In the genomic region with DNA sequence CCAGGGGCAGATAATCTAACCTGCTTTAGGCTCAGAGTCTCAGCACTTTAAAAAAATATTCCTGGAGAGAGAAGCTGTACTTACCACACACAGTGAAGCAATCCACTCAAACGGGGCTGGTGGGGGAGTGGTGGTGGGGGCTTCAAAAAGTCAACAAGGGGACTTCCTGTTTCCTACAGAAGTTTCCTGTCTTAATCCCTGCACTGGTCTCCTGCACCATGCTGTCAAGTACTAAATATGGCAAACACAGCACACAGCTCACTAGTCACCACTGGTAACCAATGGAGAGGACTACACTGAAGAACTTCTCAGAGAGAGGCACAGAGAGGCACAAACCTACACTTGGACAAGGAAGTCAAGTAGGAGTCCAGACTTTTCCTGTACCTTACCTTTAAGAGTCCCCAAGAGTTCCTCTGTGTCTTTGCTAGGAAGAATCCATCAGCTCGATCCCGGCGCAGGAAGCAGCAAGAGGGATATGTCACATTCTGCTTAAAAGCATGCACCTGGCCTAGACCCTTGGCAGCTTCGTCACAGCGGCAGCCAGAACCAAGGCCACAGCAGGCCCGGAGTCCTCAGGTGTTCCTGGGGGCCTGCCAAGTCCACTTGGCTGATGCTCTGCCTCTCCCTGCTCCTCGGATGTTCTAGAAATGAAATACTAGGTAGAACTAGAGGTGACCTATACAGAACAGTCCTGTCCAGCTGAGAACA, we compare ENCODE assay signal across 9 mouse cellular contexts.
DNase-seq lines count a peak whose midpoint lies in the region; ATAC-seq and TF ChIP-seq lines count a peak whose summit lies in the region.
"Had no signal": no experiment of that assay in that cellular context is flagged by ENCODE, and none has a peak within 500 bp of the region (broad histone marks: within the 10 kb centered on the region; RNA-seq: fewer than 3 reads in every experiment).

No protein-coding gene starts in this region.

- no peak for TF ChIP-seq CTCF in liver, adult 2 months (IDR thresholded peaks at IDR 0.05; ENCODE audit: low read depth, low read length)

- no peaks in the 10 kb centered on the region for H3K79me2 ChIP-seq in liver, adult 2 months (ENCODE audit: control insufficient read depth, insufficient read depth, low read length)

- H3K27ac ChIP-seq in liver, adult 2 months (replicated peaks; ENCODE audit: insufficient read depth, low read depth, low read length): peak overlapping the region; percentile 54
- no peak overlapping the region for H3K27ac ChIP-seq in liver, embryonic 12.5 days
- 0 out of 2 replicates have a peak overlapping the region, but pooled peaks have one; percentile 37 for H3K27ac ChIP-seq in hindbrain, embryonic 13.5 days
- no peak overlapping the region for H3K27ac ChIP-seq in forebrain, embryonic 11.5 days (ENCODE audit: low read depth, low read length)
- H3K27ac ChIP-seq: liver, embryonic 15.5 days had no signal

- no peaks in the 10 kb centered on the region for H3K27me3 ChIP-seq in liver, adult 2 months (ENCODE audit: control insufficient read depth, insufficient read depth, low read length)
- no peaks in the 10 kb centered on the region for H3K27me3 ChIP-seq in liver, embryonic 12.5 days (replicated peaks)
- no peaks in the 10 kb centered on the region for H3K27me3 ChIP-seq in hindbrain, embryonic 13.5 days
- H3K27me3 ChIP-seq in forebrain, embryonic 11.5 days (ENCODE audit: control insufficient read depth, insufficient read depth, low read length): no peaks in the 10 kb centered on the region
- H3K27me3 ChIP-seq: liver, embryonic 15.5 days had no signal

- H3K9me3 ChIP-seq in liver, embryonic 12.5 days (replicated peaks): no peaks in the 10 kb centered on the region
- no peaks in the 10 kb centered on the region for H3K9me3 ChIP-seq in hindbrain, embryonic 13.5 days
- no peaks in the 10 kb centered on the region for H3K9me3 ChIP-seq in forebrain, embryonic 11.5 days (ENCODE audit: control insufficient read depth, low read length)
- H3K9me3 ChIP-seq: liver, embryonic 15.5 days had no signal

- no peaks in the 10 kb centered on the region for H3K36me3 ChIP-seq in liver, adult 2 months (ENCODE audit: control insufficient read depth, insufficient read depth, low read length)
- H3K36me3 ChIP-seq in liver, embryonic 12.5 days: no peaks in the 10 kb centered on the region
- no peaks in the 10 kb centered on the region for H3K36me3 ChIP-seq in hindbrain, embryonic 13.5 days
- H3K36me3 ChIP-seq in forebrain, embryonic 11.5 days (ENCODE audit: control insufficient read depth, insufficient read depth, low read length): no peaks in the 10 kb centered on the region
- H3K36me3 ChIP-seq: liver, embryonic 15.5 days had no signal

- peak overlapping the region; percentile 32 for H3K9ac ChIP-seq in liver, adult 2 months (ENCODE audit: low read depth, low read length)
- H3K9ac ChIP-seq in liver, embryonic 12.5 days: no peak overlapping the region
- no peak overlapping the region for H3K9ac ChIP-seq in hindbrain, embryonic 13.5 days
- no peak overlapping the region for H3K9ac ChIP-seq in forebrain, embryonic 11.5 days (ENCODE audit: low read length)
- H3K9ac ChIP-seq: liver, embryonic 15.5 days had no signal

- DNase-seq in liver, adult 2 months (ENCODE audit: extremely low read depth, low read depth, low spot score): no peak
- DNase-seq in cerebellum, postnatal 25 days: peak; percentile 74 to 85
- no peak for DNase-seq in yolk sac, embryonic 10.5 days (ENCODE audit: low spot score)
- DNase-seq in c-Kit-positive CD71-positive TER-119-positive erythroid progenitor cells, embryonic 14.5 days (ENCODE audit: low spot score): no peak
- DNase-seq in forebrain, embryonic 11.5 days (ENCODE audit: low spot score): no peak

- peak overlapping the region; percentile 50 for H3K4me3 ChIP-seq in liver, adult 2 months (ENCODE audit: insufficient read depth, low read depth, low read length)
- H3K4me3 ChIP-seq in liver, embryonic 12.5 days: no peak overlapping the region
- no peak overlapping the region for H3K4me3 ChIP-seq in hindbrain, embryonic 13.5 days
- no peak overlapping the region for H3K4me3 ChIP-seq in forebrain, embryonic 11.5 days (ENCODE audit: low read depth, low read length)
- H3K4me3 ChIP-seq: liver, embryonic 15.5 days had no signal

- no peak for ATAC-seq in liver, embryonic 12.5 days
- no peak for ATAC-seq in hindbrain, embryonic 13.5 days (ENCODE audit: low FRiP score)
- peak; percentile 83 for ATAC-seq in megakaryocyte progenitor cell, adult 5-6 weeks (replicated peaks; ENCODE audit: poor library complexity)
- ATAC-seq in forebrain, embryonic 11.5 days (replicated peaks; ENCODE audit: low FRiP score): no peak

- WGBS in liver, adult 2 months: 66% methylated on average over 8 of the region's 8 CpGs
- 50% methylated on average over 8 of the region's 8 CpGs for WGBS in liver, embryonic 12.5 days (ENCODE audit: insufficient replicate concordance)
- 78% methylated on average over 8 of the region's 8 CpGs for WGBS in hindbrain, embryonic 13.5 days
- 83% methylated on average over 8 of the region's 8 CpGs for WGBS in forebrain, embryonic 11.5 days

- TF ChIP-seq POLR2A in liver, adult 2 months (IDR thresholded peaks at IDR 0.05; ENCODE audit: extremely low read depth, insufficient read depth, low read length): no peak

- no peaks in the 10 kb centered on the region for H3K4me1 ChIP-seq in liver, adult 2 months (ENCODE audit: control insufficient read depth, insufficient read depth, low read length)
- no peaks in the 10 kb centered on the region for H3K4me1 ChIP-seq in liver, embryonic 12.5 days
- H3K4me1 ChIP-seq in hindbrain, embryonic 13.5 days (replicated peaks): 0 out of 2 replicates have a peak, but pooled peaks cover 5% of the 10 kb centered on the region
- H3K4me1 ChIP-seq in forebrain, embryonic 11.5 days (replicated peaks; ENCODE audit: control insufficient read depth, insufficient read depth, low read length): no peaks in the 10 kb centered on the region
- H3K4me1 ChIP-seq: liver, embryonic 15.5 days had no signal

- H3K4me2 ChIP-seq in liver, embryonic 12.5 days: no peak overlapping the region
- H3K4me2 ChIP-seq in hindbrain, embryonic 13.5 days: no peak overlapping the region
- H3K4me2 ChIP-seq in forebrain, embryonic 11.5 days (ENCODE audit: low read depth, low read length, severe bottlenecking): no peak overlapping the region
- H3K4me2 ChIP-seq: liver, embryonic 15.5 days had no signal

Comparison
In these comparisons a context has a peak if more than half of its experiments do, and no peak if none do; other contexts are left out.
1. H3K27ac ChIP-seq: peak in liver, adult 2 months (single experiment) and hindbrain, embryonic 13.5 days (single experiment); none in liver, embryonic 12.5 days (single experiment) and forebrain, embryonic 11.5 days (single experiment).
2. DNase-seq: peak in cerebellum, postnatal 25 days (2 of 2); none in liver, adult 2 months (single experiment), yolk sac, embryonic 10.5 days (single experiment), c-Kit-positive CD71-positive TER-119-positive erythroid progenitor cells, embryonic 14.5 days (single experiment) and forebrain, embryonic 11.5 days (single experiment).